Mouse (Mus musculus): ENCODE data around the gene Ttc39b.

Ttc39b gene

DNA sequence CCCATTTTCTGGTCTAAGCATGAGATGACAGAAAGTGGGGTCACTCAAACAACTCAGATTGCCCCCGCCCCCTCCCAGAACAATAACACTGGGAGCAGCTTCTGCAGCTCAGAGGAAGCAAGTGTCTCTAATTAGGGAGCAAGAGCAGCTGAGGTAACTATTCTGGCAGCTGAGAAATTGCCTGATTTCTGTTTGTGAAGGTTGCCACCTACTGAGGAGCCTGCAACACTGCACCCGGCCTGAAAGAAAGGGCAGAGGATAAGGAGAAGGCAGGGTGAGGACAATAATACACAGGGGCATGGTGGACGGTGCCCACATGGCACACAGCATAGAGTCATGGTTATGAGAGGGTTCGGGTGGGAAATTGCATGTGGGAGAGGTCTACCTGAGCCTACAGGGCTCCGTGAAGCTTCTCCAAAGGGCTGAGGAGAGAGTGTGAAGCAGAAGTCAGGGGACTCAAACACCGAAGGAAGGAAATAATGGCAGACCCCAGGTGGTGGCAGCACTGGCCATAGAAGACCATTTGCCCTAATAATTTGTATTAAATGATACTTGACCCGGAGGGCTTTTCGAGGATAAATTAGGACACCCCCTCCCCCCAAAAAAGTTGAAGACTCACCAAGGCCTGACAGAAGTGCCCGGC, 140.6 kb downstream of the Ttc39b start:
- peak; percentile 51 to 67 for DNase-seq (ENCODE audit: low spot score in 2 of 2)

DNA sequence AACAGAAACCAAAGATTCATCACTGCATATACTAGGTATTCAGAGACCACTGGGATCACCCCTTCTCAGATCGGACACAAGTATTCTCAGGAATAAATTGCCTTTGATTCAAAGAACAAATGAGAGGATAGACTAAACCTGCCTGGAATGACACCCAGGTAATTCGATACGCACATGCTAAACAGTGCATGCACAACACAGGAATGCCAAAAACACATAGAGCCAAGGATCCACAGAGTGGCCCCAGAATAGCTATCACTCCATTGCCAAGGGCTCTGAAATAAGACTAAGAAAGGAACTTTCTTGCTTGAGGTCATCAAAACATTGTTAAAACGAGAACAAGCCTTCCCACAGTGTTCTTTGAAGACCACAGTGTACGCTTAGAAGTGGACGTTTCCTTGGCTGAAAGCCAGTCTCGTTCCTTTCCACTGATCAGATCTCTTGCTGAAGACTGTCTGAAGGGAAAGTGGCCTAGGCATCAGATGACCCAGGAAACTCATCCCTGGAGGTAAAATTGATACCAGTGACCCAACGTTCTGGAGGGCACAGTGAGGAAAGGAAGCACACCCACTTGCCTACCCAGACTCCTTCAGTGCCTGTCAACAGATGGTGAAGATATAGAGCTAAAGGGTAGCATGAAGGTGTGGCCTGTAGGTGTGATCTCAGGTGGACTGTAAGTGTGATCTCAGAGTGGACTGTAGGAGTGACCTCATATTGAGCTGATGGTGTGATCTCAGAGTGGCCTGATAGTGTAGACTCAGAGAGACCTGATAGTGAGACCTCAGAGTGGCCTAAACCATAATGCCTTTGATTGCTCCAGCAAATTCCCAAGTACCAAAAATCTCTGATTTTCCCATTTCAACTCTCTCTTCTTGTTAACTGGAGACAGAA, 141.6 kb downstream of the Ttc39b start:
- no peak for DNase-seq (ENCODE audit: low spot score in 2 of 2)

DNA sequence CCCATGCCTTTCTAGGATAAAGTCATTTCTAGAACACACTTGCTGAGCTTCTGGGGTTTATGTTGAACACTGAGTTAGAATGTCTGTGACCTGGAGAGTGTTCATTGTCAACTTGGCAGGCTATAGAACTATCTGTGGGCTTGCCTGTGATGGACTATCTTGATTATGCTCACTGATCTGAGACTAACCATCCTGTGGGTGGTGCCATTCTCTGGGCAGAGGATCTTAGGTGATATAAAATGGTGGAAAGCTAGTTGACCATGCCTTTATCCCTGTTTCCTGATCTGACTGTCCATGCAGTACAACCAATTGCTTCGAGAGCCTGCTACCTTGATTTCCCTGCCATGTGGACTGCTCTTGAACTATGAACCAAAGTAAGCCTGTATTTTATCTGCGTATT, 146.6 kb downstream of the Ttc39b start:
- DNase-seq (ENCODE audit: low spot score in 2 of 2): no peak

DNA sequence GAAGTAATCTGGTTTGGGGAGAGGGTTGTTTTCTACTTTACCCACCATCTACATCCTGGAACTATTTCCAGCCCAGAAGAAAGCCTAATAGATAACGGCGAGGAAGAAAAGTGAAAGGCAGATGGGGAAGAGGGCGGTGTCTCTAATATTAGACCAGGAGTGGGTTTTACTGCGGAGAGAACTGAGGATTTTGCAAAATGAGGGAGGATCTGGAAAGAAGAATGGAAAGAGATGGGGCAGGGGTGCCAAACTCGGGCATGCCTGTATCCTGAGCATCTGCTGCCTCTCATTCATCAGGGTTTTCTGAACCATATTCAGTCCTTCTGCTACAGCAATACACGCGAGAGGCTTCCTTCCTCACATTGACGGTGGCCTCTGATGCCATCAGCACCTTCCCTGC, 149.1 kb downstream of the Ttc39b start:
- DNase-seq (ENCODE audit: low spot score in 2 of 2): no peak

DNA sequence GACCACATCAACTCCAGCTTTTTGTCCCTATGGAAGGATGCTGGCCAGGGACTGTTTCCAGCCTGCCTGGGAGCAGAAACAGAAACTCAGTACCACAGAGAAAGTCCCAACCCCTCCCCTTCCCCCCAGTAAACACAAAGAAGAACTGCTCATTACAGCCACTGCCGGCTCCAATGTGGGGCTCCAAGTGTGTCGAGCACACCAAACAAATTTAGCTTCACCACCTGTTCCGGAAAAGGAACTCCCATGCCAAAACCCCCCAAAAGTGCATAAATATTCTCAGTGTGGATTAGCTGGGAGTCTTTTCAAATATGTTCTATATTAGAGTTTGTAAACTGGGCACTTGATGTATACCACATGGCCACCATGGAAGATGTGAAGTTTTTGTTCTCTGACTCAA, 151.8 kb downstream of the Ttc39b start:
- no peak for DNase-seq (ENCODE audit: low spot score in 2 of 2)

DNA sequence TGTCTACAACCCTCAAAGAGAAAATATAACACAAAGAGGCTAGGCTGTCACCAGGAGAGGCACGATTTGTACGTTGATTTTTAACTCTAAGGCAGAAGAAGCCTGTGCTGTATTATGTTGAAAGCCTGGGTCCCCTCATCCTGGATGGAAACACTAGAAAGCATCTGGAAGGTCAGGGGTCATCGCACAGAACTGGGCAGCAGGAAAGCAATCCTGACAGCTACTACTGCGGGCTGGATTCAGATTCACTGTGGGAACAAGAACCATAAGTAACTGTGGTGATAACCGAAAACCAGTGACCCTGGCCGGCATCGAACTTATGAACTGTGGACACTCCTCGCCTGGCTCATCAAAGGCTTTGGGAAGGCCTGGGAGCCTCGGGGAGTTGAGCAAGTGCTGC, 153.3 kb downstream of the Ttc39b start:
- no peak for DNase-seq (ENCODE audit: low spot score in 2 of 2)
